Mouse (Mus musculus) ES-Bruce4 (cell line): ENCODE data around the gene Myg1. TPM values are rescaled to one million over a fixed set of nuclear protein-coding genes. Genes with fewer than 3 reads are reported as not detected.

Experiments
- H3K27ac ChIP-seq: 2 replicates; pipeline ENCODE4 v1.5.1; 2012; ENCODE audit warnings: low read length, inconsistent platforms; ENCODE audit not compliant: insufficient read depth
- H3K27me3 ChIP-seq: 2 replicates; pipeline ENCODE4 v1.6.1; 2012; ENCODE audit warnings: mild to moderate bottlenecking, low read length, inconsistent platforms; ENCODE audit not compliant: control insufficient read depth, poor library complexity, insufficient read depth, severe bottlenecking
- H3K36me3 ChIP-seq: 2 replicates; pipeline ENCODE4 v1.6.1; 2012; ENCODE audit warnings: inconsistent platforms, mild to moderate bottlenecking, low read length, moderate library complexity; ENCODE audit not compliant: control insufficient read depth, poor library complexity, insufficient read depth, severe bottlenecking
- H3K4me1 ChIP-seq: one replicate; pipeline ENCODE4 v1.8.1; 2011; ENCODE audit warnings: low read length; ENCODE audit not compliant: control insufficient read depth, insufficient read depth
- H3K4me3 ChIP-seq: 2 replicates; pipeline ENCODE4 v1.5.1; 2011; ENCODE audit warnings: low read depth, mild to moderate bottlenecking, low read length
- H3K9ac ChIP-seq: 2 replicates; pipeline ENCODE4 v1.6.1; 2012; ENCODE audit warnings: low read depth, mild to moderate bottlenecking, inconsistent platforms; ENCODE audit not compliant: poor library complexity, severe bottlenecking
- H3K9me3 ChIP-seq: replicated peaks from 2 replicates; pipeline ENCODE4 v1.6.1; 2012; ENCODE audit warnings: mild to moderate bottlenecking, low read length, inconsistent platforms; ENCODE audit not compliant: control insufficient read depth, poor library complexity, insufficient read depth, severe bottlenecking
- CTCF ChIP-seq: IDR thresholded peaks from one replicate; pipeline ENCODE4 v1.8.1; 2011; ENCODE audit warnings: low read depth, low read length
- EP300 ChIP-seq: IDR thresholded peaks from 2 replicates; pipeline ENCODE4 v1.6.1; 2011; ENCODE audit warnings: low read depth, low read length; ENCODE audit not compliant: insufficient read depth
- POLR2A ChIP-seq: IDR thresholded peaks from one replicate; pipeline ENCODE4 v1.8.1; 2011; ENCODE audit warnings: low read length; ENCODE audit not compliant: insufficient read depth
- polyA plus RNA-seq: library from polyadenylated mRNA; stranded (reverse); fragments of >200 nt; gene quantifications from 2 replicates; pipeline ENCODE4 v1.2.4, GENCODE M21; 2011; ENCODE audit warnings: low read depth; ENCODE audit not compliant: missing spikeins, insufficient read depth, insufficient read length

Gene Myg1
- polyA plus RNA-seq, 1 experiment = 48.8 TPM

DNA sequence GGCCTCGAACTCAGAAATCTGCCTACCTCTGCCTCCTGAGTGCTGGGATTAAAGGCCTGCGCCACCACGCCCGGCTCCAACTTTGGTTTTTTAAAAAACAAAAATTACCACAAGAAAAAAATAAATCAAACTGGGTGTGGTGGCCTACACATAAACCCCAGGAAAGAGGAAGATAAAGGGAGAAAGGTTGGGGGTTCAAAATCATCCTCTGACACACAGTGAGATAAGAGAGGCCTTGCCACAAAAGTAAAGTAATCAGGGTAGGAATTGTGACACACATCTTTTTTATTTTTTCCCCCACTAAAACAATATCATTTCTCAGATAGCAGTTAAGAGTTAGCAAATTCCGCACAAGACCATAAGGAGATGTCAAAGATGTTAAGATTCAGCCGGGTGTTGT lies 52.2 kb downstream of the Myg1 start:
- Histone ChIP-seq H3K4me1 (no peaks in the 10 kb centered on the region), H3K4me3 (no peak overlapping the region), H3K27me3 (no peaks in the 10 kb centered on the region), H3K36me3 (no peaks in the 10 kb centered on the region), H3K27ac (no peak overlapping the region), H3K9ac (no peak overlapping the region), H3K9me3 (no peaks in the 10 kb centered on the region)
- TF ChIP-seq EP300 = no peak
- no peak for TF ChIP-seq CTCF
- TF ChIP-seq POLR2A = no peak

DNA sequence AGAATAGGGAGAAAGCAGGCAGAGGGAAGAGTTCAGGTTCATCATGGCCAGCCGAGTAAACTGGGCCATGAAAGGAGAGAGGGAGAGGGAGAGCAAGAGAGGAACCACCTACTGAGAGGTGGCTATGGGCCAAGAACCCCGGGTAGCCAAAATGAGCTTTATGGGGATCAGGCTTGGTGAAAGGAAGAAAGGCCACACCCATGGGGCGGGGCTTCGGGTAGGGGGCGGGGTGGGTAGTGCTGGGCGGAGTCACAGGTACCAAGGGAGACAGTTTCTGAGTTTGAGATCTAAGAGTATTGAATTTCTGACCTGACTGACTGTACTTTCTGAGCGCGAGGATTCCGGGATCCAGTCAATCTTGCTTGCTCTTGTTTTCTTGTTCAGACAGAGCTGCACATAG lies 55.1 kb downstream of the Myg1 start:
- Histone ChIP-seq H3K27ac (peak overlapping the region; percentile 51), H3K9me3 (no peaks in the 10 kb centered on the region), H3K9ac (peak overlapping the region; percentile 5; the same call in 1 of the 2 replicates), H3K4me1 (no peaks in the 10 kb centered on the region), H3K4me3 (peak overlapping the region; percentile 48), H3K27me3 (no peaks in the 10 kb centered on the region), H3K36me3 (no peaks in the 10 kb centered on the region)
- TF ChIP-seq EP300 (no peak), POLR2A (no peak), CTCF (no peak)

Other genes starting within 250 kb of the Myg1 start
- 10.4 and 12.8 TPM in 2 replicates for gene Tns2, start 231.3 kb upstream of the Myg1 start, polyA plus RNA-seq
- gene Spryd3, start 195.5 kb upstream of the Myg1 start, polyA plus RNA-seq = 11.7 and 15.1 TPM in 2 replicates
- 2.0 and 2.2 TPM in 2 replicates for gene Igfbp6, start 187.3 kb upstream of the Myg1 start, polyA plus RNA-seq
- 0.45 TPM in 1 of 2 replicates, not detected in the other for gene Soat2, start 181.2 kb upstream of the Myg1 start, polyA plus RNA-seq
- 53.7 and 54.3 TPM in 2 replicates for gene Zfp740, start 128.5 kb upstream of the Myg1 start, polyA plus RNA-seq
- gene Csad, start 127.0 kb upstream of the Myg1 start, polyA plus RNA-seq = 17.8 and 19.3 TPM in 2 replicates
- gene Itgb7, start 99.8 kb upstream of the Myg1 start, polyA plus RNA-seq = 3.1 and 9.7 TPM in 2 replicates
- 38.6 and 42.7 TPM in 2 replicates for gene Rarg, start 74.2 kb upstream of the Myg1 start, polyA plus RNA-seq
- gene Gm9918, start 61.1 kb upstream of the Myg1 start, polyA plus RNA-seq = 0.81 and 1.1 TPM in 2 replicates
- gene Mfsd5, start 52.3 kb upstream of the Myg1 start, polyA plus RNA-seq = 23.2 and 28.0 TPM in 2 replicates
- gene Espl1, start 35.4 kb upstream of the Myg1 start, polyA plus RNA-seq = 68.7 and 71.7 TPM in 2 replicates
- gene Pfdn5, start 5.6 kb upstream of the Myg1 start, polyA plus RNA-seq = 233 and 309 TPM in 2 replicates
- 196 and 252 TPM in 2 replicates for gene Aaas, start 19.1 kb downstream of the Myg1 start, polyA plus RNA-seq
- gene Sp7, start 35.5 kb downstream of the Myg1 start, polyA plus RNA-seq = not detected in 2 replicates
- 103 and 106 TPM in 2 replicates for gene Sp1, start 74.4 kb downstream of the Myg1 start, polyA plus RNA-seq
- gene Amhr2, start 113.7 kb downstream of the Myg1 start, polyA plus RNA-seq = 1.8 and 2.8 TPM in 2 replicates
- gene Prr13, start 127.3 kb downstream of the Myg1 start, polyA plus RNA-seq = 49.7 and 55.4 TPM in 2 replicates
- gene Pcbp2, start 138.8 kb downstream of the Myg1 start, polyA plus RNA-seq = 1,129 and 1,194 TPM in 2 replicates
- gene Gm10337, start 172.0 kb downstream of the Myg1 start, polyA plus RNA-seq = not detected in 2 replicates
- 11.1 and 14.0 TPM in 2 replicates for gene Map3k12, start 185.4 kb downstream of the Myg1 start, polyA plus RNA-seq
- 45.3 and 47.5 TPM in 2 replicates for gene Tarbp2, start 186.5 kb downstream of the Myg1 start, polyA plus RNA-seq
- 0.68 and 1.0 TPM in 2 replicates for gene Npff, start 193.2 kb downstream of the Myg1 start, polyA plus RNA-seq